Mouse (Mus musculus) bone marrow, adult 2 months (tissue): ENCODE results near the gene Tmem177.

ENCODE experiments used
- CTCF ChIP-seq: fragments of 200-500 bp; IDR thresholded peaks from 2 replicates; pipeline ENCODE4 v1.5.1; 2011; ENCODE audit warnings: low read length, control low read depth; ENCODE audit not compliant: control insufficient read depth, insufficient read depth
- POLR2A ChIP-seq: fragments of 200-500 bp; IDR thresholded peaks from 2 replicates; pipeline ENCODE4 v1.6.1; 2011; ENCODE audit warnings: low read depth, mild to moderate bottlenecking, control low read depth, low read length, borderline replicate concordance; ENCODE audit not compliant: control insufficient read depth

- TF ChIP-seq POLR2A = no peak
- TF ChIP-seq CTCF = no peak
Measured at GRCm38 (mm10) chr1:119886320-119886719, 26.7 kb downstream of the Tmem177 start.
